Mouse (Mus musculus): Measurements from ENCODE around the gene Nupl2.

DNA sequence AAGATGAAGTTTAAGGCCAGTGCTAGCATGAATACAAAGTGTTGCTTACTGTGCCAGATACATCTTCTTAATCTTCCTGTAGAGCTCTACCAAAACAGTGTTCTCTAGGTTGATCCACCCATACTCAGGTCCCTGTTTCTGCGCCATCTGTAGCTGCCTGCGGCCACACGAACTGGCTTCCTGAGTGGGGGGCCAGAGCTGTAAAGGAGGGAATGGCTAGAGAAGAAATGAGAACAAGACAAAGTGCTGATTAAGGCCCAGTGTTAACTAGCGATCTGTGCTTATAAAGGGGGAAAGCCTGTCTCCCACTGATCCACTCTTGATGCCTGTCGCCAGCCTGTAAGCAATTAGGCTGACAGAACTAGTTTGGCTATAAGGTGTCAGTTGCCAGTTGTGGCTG lies 38.5 kb downstream of the Nupl2 start:
- TF ChIP-seq EP300 (IDR thresholded peaks at IDR 0.05; ENCODE audit: insufficient read depth, low read depth, low read length) (no peak), POLR2A (IDR thresholded peaks at IDR 0.05; ENCODE audit: insufficient read depth, low read depth, low read length) (no peak)

All from heart, adult 2 months (tissue).